Mouse (Mus musculus) ovary, postnatal 36 days (tissue): ENCODE measurements around the gene Mrps21.
"Not testable (repeated sequence)": the region's sequence is repeated elsewhere in the genome, so short reads cannot be mapped to it uniquely, and the experiment has no call there.

ENCODE experiments used
- DNase-seq: peaks from one replicate; pipeline ENCODE4 v3.0.0; 2022; ENCODE audit warnings: low spot score, mixed read lengths

Gene Mrps21

DNA sequence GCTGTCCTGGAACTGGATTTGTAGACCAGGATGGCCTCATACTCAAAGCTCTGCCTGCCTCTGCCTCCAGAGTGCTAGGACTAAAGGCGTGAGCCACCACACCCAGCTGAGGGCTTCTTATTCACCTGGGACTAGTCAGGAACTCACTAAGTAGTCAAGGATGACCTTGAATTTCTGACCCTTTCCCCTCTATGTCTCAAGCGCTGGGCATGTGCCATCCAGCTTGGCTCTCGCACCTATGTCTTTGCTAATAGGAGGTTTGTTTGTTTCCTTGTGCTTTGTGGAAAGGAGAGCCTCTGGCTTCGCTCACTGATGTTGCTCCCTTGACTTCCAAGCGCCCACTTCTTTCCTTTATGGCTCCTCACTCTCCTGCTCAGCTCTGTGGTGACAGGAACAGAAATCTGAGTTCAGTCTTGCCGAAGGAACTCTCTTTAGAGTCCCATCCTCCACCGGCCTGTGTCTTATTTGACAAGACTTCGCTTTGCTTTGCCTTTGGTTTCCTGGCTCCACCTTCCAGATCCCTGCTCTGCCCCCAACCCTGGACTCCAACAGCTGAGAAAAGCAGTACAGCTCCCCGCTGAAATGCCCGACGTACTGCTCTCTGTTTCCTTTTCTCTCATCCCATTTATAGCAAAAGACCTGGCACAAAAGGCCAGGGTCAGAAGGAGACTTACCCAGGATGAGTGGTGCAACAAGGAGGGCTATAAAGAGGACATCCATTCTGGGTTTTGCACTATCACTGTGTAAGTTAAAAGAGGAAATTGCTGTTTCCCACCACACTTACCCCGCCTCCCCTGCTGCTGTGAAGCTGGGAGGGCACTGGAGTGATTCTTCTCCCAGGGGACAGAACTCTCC, 20.1 kb upstream of the Mrps21 start, which contains the start of gene BC028528:
BC028528 (minus strand) TSS at position 795 of the 855 bp plus-strand sequence.
- DNase-seq = no peak

DNA sequence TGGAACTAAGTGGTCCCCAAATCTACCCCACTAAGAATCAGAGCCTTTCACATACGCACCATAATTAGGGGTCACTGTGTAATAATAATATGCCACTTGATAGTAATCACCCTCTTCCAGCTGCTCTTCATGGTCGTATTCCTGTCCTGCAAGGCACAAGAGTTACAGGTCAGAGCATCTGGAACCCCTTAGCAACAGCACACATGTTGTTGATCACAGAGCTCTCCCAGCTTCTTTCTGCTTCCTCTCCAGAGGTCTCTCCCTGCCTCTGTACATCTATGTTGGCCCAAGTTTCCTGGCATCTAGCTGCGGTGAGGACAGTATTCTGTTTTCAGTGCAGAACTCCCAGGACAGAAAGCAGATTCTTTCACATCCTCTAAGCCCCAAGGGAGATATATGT, 18.3 kb upstream of the Mrps21 start:
- no peak for DNase-seq

DNA sequence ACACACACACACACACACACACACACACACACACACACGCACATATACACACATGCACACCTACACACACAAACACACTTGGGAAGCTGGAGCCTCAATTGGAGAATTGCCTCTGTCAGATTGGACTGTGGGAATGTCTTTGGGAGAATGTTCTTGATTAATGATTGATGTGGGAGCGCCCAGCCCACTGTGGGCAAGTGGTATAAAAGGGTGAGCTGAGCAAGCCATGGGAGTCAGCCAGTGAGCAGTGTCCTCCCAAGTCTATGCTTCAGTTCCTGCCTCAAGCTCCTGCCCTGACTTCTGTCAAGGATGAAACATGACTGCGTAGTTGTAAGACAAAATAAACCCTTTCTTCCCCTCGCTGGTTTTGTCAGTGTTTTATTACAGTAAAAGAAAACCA, 16.3 kb upstream of the Mrps21 start:
- no peak for DNase-seq

DNA sequence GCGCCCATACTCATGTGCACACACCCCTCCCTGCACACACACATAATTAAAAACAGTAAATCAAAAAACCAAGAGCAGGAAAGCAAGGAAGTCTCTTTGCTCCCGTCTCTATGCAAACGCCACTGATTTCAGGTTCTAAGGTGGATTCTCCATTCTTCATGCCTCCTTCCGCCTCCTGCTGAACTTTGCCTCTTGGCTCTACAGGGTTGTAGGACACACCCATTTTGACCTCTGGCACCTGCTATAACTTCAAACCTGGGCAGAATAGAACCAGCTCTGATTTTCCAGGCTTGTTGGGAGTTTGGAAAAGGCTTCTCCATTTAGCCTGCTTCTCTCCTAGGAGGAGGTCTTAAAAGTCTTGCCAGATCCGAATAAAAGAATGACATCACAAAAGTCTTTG, 13.1 kb upstream of the Mrps21 start:
- no peak for DNase-seq

DNA sequence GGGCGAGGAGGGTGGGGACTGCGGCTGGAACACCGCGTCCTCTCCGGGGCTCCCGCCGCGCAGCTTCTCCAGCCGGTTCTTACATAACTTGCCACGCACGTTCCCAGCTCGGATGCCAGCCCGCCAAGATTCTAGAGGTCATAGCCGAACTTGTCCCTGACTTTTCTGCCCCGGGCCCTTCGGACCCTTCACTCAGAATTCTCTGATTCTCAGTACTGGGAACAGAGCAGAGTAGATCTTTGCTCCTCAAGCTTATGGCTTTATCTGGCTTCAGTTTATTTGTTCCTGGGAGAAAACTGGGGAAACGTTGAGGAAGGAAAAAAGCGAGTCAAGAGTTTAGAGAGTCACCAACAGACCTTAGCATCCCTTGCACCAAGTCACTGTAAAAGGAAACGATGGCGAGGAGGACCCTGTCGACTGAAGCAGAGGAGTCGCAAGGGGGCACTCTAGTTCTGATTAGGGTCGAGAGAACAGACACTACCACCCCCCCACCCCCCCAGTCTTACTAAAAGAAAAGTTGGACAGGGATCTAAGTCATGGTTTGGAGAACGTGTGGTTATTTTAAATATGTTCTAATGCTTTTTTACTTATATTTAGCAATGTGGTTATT, 11.6 kb upstream of the Mrps21 start:
- peak; percentile 65 for DNase-seq

DNA sequence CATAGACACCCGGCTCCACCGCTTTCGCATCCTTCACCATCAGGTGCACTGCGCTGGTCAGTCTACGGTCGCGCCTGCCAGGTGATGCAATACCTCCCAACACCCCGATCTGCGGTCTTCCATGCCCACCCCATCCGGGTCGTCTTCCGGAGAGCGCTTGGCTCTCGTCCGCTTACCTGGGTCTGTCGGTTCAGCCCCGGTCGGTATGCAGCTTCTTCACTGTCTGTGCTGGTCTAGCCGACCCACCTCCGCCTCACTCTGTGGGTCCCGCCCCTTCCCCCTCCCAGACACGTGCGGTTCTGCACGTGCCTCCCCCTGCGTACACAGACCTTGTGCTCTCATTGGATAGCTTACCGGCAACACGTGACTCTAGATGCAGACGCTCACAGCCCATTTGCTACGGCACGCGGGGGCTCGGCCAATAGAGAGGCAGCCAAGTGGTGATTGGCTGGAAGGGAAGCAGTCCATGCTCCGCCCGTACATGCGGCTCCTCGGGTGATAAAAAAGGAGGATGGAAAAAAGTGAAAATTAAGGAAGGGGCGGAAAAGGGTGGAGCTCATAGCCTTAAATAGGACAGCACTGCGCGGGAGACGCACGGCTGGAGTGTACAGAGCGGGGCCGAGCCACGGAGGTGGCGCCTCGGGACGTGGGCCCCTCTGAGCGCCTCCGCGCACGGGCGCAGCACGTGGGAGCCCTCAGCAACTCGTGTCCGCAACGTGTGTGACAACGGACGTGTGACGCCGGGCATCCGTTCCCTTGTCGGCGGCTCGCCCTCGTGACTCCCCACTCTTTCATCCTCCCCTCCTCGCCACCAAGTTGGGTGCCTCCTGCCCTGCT, 10.9 kb upstream of the Mrps21 start, which contains the start of gene Ciart:
Ciart (minus strand) TSS at position 273 of the 837 bp plus-strand sequence.
- DNase-seq = peak; percentile 90

DNA sequence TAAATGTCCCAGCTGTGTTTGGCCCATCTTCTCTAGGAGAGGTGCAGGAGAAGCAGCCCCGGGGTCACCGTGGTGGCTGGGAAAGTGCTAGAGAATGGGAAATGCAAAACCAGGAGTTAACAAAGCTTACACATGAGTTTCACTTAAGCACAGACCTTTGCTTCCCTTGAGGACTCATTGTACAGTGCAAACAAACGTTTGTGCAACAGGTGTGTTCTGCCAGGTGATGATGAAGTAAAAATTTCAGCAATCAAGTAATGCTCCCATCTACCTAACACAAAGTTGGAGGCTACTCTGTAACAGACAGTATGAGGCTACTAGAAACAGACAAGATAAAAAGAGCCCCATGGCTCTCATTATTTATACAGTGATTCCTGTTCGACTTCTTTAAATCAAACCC, 7.7 kb upstream of the Mrps21 start:
- DNase-seq = no peak

DNA sequence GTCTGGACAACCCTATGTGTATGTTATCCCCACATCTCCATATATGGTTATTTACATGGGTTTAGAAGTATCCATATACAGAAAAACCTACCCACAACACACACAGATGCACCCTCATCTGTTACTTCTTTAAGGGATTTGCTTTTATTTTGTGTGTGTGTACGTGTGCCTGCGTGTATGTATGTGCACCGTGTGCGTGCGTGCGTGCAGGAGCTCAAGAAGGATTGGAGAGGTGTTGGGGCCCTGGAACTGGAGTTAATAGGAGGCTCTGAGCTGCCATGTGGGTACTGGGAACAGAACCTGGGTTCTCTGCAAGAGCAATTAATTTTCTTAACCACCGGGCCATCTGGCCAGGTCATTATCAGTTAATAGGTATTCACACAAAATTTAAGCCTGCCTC, 729 bp upstream of the Mrps21 start:
- DNase-seq = no peak

DNA sequence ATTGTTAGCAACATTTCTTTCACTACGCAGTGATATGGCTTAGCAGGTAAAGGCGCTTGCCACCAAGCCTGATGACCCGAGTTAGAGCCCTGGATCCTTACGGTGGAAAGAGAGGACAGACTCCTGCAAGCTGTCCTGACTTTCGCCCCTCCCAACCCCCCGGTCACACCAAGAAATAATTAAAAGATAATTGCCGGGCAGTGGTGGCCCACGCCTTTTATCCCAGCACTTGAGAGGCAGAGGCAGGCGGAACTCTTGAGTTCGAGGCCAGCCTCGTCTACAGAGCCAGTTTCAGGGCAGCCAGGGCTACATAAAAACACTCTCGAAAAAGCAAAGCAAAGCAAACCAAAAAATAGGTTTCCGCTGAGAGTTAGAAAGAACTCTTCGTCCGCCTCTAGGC, 343 bp downstream of the Mrps21 start:
- DNase-seq = no peak

DNA sequence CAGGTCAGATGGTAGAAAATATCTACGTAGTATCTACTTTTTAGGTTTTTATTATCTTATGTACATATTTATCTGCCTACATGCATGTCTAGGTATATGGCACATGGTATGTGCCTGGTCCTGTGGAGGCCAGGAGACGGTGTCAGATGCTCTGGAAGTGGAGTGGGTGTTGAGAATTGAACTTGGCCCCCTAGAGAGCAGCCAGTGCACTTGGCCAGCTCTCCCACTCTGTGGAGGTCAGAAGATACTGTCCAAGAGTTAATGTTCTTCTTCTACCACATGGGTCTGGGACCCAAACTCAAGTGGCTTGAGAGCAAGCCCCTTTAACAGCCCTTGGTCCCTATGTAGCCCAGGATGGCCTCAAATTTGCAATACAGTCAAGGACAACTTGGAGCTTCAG, 3.9 kb downstream of the Mrps21 start:
- no peak for DNase-seq

DNA sequence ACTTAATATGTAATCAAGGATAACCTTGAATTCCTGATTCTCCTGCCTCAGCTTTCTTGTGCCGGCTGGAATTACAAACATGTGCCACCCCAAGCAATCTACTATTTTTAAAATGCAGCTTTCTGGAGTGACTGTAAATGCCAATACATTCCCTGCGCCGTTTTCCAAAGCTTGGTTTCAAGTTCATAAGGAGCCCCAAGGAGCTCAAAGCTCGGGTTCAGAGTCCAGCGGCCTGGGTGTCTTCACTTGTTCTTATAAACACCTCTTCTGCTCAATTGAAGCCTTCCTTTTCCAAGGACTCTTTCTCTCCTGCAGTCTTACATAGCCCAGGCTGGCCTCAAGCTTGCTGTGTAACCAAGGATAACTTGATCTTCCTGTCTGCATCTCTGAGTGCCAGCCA, 5.2 kb downstream of the Mrps21 start:
- no peak for DNase-seq

DNA sequence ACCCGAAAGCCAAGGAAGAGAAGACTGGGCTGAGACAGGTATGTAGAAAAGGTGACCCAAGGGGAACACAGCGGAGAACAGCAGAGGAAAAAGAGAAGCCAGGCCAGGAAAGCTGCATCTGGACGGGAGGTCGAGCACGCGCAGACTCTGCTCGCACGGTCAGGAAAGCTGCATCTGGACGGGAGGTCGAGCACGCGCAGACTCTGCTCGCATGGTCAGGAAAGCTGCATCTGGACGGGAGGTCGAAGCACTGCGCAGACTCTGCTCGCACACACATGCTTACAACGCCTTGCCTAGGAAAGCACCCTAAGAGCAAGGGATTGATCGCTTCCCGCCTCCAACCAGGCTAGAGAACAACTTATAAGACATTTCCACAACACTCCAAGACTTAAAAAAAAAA, 5.7 kb downstream of the Mrps21 start:
- DNase-seq = no peak

DNA sequence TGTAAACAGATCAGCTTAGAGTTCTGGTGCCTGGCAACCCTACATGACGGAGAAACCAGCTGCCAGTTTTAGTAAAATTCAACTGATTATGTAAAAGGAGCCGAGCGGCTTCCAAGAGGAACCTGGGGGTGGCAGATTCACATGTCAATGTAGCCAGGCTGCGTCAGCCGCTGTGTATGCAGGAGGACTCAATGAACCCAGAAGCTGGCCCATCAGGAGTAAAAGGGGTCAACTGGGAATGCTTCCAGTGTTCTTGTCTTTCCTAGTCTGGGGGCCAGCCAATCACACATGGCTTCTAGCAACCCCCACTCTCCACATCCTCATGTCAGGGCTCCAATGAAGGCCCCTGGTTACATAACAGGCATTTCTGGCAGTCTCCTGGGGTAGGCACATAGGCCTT, 6.3 kb downstream of the Mrps21 start:
- no peak for DNase-seq

DNA sequence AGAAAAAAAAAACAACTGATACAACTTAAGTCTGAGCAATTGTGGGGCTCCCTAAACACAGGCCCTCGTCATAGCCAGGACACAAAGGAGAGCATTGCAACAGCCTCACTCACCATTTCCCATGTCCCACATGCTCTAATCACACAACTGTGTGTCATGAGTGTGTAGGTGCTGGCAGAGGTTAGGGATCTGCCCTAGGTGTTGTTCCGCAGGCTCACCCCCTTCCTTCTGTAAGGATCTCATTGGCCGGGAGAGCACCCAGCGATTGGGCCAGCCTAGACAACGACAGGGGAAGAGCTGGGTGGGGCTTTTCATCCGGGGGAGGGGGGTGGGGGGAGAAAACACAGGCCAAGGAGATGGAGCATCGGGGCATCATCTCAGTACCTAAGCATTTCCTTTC, 7.7 kb downstream of the Mrps21 start:
- DNase-seq = no peak

DNA sequence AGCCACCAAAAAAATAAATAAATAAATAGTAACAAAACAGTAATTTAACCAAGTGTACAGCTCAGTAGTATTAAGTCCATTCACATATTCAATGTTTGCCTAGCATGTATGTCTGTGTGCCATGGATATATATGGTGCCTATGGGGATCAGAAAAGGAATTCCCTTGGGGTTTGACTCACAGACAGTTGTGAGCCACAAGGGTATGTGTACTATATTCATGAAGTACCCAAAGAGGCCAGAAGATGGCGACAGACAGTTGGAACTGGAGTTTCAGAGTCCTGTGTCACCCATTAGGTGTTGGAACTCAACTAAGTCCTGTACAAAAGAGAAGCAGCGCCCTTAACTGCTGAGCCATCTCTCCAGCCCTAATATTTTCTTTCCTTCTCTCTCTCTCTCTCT, 9.5 kb downstream of the Mrps21 start:
- no peak for DNase-seq

DNA sequence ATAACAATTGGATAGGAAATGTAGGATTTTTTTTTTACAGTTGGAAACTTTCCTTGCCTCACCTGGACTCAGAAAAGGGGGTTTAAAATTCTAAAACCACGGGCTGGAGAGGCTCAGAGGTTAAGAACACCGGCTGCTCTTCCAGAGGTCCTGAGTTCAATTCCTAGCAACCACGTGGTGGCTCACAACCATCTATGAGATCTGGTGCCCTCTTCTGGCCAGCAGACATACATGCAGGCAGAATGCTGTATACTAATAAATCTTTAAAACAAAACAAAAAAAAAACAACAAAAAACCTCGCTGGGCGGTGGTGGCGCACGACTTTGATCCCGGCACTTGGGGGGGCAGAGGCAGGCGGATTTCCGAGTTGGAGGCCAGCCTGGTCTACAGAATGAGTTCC, 10.1 kb downstream of the Mrps21 start:
- no peak for DNase-seq

DNA sequence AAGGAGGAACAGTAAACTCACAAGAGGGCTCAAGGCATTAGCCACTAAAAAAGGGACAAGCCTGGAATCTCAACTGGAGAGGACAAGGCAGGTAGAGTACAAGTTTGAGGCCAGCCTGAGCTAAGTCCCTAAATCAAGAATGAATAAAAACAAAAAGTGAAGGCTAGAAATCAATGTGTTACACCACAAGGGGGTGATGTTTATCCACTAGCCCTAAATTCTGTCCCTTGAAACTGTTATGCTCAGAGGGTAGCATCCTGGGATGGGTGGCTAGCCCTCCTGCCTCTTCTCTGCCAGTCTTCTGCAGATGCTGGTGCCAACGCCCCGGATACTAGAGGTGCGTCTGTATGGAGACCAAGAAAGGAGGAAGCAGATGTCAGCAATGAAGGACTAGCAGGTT, 11.0 kb downstream of the Mrps21 start:
- DNase-seq = no peak

DNA sequence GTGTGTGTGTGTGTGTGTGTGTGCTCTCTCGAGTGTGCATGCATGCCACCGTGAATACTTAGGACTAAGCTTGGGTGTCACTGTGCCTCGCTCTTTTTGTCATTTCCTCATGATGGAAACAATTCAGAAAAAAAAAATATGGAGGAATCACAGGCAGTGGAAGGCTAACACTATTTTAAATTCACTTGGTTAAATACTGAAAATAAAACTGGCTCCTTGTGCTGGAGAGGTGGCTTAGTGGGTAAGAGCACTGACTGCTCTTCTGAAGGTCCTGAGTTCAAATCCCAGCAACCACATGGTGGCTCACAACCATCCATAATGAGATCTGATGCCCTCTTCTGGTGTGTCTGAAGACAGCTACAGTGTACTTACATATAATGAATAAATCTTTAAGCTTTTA, 13.0 kb downstream of the Mrps21 start:
- not testable (repeated sequence) for DNase-seq

DNA sequence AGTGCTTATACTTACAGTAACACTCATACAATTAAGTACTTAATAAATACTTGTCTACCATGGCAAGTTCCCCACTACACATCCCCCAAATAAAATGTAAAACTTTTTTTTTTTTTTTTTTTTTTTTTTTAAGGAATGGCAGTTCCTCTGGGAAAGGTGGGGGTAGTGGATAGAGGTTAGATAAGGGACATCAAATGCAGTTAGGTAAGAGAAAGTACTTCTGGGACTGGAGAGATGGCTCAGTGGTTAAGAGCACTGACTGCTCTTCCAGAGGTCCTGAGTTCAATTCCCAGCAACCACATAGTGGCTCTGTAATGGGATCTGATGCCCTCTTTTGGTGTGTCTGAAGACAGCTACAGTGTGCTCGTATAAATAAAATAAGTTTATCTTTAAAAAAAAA, 14.3 kb downstream of the Mrps21 start:
- not testable (repeated sequence) for DNase-seq

DNA sequence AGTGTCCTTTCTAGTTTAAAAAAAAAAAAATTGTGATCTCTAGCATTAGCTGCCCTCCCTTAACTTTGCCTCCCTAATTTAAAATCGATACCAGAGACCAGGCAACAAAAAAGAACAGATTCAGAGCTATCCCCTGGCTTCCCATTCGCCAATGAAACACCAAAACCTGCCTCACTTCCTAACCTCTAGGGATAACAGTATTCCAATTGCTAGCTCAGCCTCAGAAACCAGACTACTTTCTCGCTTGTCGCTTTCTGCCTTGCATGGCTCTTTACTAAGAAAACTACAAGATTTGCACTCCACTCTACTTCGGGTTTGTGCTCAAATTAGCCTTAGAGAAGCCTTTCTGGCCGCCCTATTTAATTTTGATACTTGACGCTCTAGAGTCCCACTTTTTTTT, 15.2 kb downstream of the Mrps21 start:
- no peak for DNase-seq

DNA sequence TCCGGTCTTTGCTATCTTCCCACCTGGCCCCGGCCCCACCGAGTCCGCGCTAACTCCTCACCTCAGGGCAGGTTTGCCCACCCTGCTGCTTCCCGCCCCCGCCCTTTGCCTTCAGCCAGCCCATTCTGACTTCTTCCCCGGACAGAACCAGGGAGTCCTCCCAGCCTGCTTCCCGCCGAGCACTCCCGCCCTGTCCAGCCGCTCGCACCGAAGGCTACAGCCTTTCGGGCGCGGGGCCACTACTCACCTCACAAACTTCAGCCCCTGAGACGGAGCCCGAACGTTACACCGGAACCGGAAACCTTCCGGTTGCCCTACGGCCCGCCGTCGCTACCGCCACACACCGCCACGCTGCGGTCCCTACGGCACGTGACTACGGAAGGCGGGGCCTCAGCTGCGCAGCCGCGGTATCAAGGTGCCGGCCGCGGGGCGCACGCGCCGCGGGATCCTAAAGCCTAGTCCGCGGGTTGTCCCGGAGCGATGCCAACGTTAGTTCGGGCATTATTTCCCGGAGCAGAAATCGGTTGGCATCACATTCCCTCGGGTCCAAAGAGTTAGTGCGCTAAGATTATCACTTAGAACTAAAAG, 15.7 kb downstream of the Mrps21 start, which contains the start of gene Prpf3:
Prpf3 (minus strand) TSS at position 384 of the 588 bp plus-strand sequence.
- peak; percentile 95 for DNase-seq

DNA sequence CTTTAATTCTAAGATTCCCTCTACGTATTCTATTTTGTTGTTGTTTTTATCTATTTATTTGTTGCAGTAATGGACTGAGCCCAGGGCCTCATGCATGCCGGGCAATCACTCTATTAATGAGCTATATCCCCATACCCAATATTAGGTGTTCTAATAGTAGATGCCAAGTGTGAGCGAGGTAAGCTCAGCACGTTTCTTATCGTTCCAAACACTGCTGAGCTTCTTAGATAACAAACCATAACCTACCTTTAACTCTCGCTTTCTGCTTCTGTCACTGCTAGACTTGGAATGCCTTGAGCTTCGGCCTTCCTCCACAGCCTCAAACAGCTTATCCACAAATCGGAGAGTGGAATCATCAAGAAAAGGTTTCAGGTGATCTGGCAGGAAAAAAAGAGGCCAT, 20.0 kb downstream of the Mrps21 start:
- DNase-seq = no peak
